Mouse (Mus musculus) lung, adult 2 months (tissue): ENCODE data around the gene Krtap28-13.

Experiments
- CTCF ChIP-seq: fragments of 200-500 bp; IDR thresholded peaks from 2 replicates; pipeline ENCODE4 v1.5.1; 2011; ENCODE audit warnings: mild to moderate bottlenecking, low read length, control low read depth; ENCODE audit not compliant: insufficient read depth
- POLR2A ChIP-seq: fragments of 200-500 bp; IDR thresholded peaks from 2 replicates; pipeline ENCODE4 v1.6.1; 2011; ENCODE audit warnings: low read depth, mild to moderate bottlenecking, control low read depth, low read length, borderline replicate concordance; ENCODE audit errors: extremely low read depth

GRCm38 (mm10) chr1:83067205-83067604 lies 6.5 kb downstream of the Krtap28-13 start:
- TF ChIP-seq POLR2A: no peak
- no peak for TF ChIP-seq CTCF
